Mouse (Mus musculus): ENCODE data around the gene Ublcp1. TPM values are rescaled to one million over a fixed set of nuclear protein-coding genes. Genes with fewer than 3 reads are reported as not detected.
"Not testable (repeated sequence)": the region's sequence is repeated elsewhere in the genome, so short reads cannot be mapped to it uniquely, and the experiment has no call there.

The Ublcp1 gene
- polyA plus RNA-seq, 1 experiment from 2014 or later: 51.1 TPM

- H3K4me1 ChIP-seq (ENCODE audit: control insufficient read depth, insufficient read depth, low read length): peaks cover 7% of the 10 kb centered on the region
- WGBS: 15% methylated on average over 4 of the region's 4 CpGs
These were observed 1.2 kb upstream of the Ublcp1 start for GRCm38 (mm10) chr11:44471337-44471995.

GRCm38 (mm10) chr11:44469646-44470431 is 459 bp downstream of the Ublcp1 start:
- Histone ChIP-seq H3K9me3 (ENCODE audit: control insufficient read depth, low read length) (no peaks in the 10 kb centered on the region), H3K4me1 (ENCODE audit: control insufficient read depth, insufficient read depth, low read length) (peaks cover 7% of the 10 kb centered on the region), H3K27me3 (replicated peaks; ENCODE audit: control insufficient read depth, insufficient read depth, low read length) (no peaks in the 10 kb centered on the region), H3K36me3 (ENCODE audit: control insufficient read depth, insufficient read depth, low read length) (no peaks in the 10 kb centered on the region), H3K9ac (ENCODE audit: low read depth, low read length) (peak overlapping the region; percentile 91), H3K27ac (ENCODE audit: low read length) (peak overlapping the region; percentile 82), H3K4me2 (ENCODE audit: low read depth, low read length) (peak overlapping the region; percentile 86), H3K4me3 (ENCODE audit: low read length) (peak overlapping the region; percentile 96)
- WGBS: under 1% methylated on average over 59 of the region's 59 CpGs
- ATAC-seq: peak; percentile 80

More at GRCm38 (mm10) chr11:44471337-44471995, 1.2 kb upstream of the Ublcp1 start:
- Histone ChIP-seq H3K9me3 (ENCODE audit: control insufficient read depth, low read length) (no peaks in the 10 kb centered on the region), H3K4me3 (ENCODE audit: low read length) (peak overlapping the region; percentile 96), H3K27ac (ENCODE audit: low read length) (peak overlapping the region; percentile 82), H3K36me3 (ENCODE audit: control insufficient read depth, insufficient read depth, low read length) (no peaks in the 10 kb centered on the region), H3K4me2 (ENCODE audit: low read depth, low read length) (peak overlapping the region; percentile 82), H3K27me3 (replicated peaks; ENCODE audit: control insufficient read depth, insufficient read depth, low read length) (no peaks in the 10 kb centered on the region), H3K9ac (ENCODE audit: low read depth, low read length) (peak overlapping the region; percentile 91)
- ATAC-seq: no peak

- H3K4me2 ChIP-seq (ENCODE audit: low read depth, low read length): no peak overlapping the region
- 89% methylated on average over 10 of the region's 10 CpGs for WGBS
- no peak for ATAC-seq
These were observed 1.9 kb downstream of the Ublcp1 start for GRCm38 (mm10) chr11:44468306-44468790.

GRCm38 (mm10) chr11:44466949-44467442 is 3.3 kb downstream of the Ublcp1 start:
- Histone ChIP-seq H3K9ac (ENCODE audit: low read depth, low read length) (no peak overlapping the region), H3K27ac (ENCODE audit: low read length) (no peak overlapping the region), H3K4me3 (ENCODE audit: low read length) (no peak overlapping the region), H3K27me3 (replicated peaks; ENCODE audit: control insufficient read depth, insufficient read depth, low read length) (no peaks in the 10 kb centered on the region), H3K9me3 (ENCODE audit: control insufficient read depth, low read length) (no peaks in the 10 kb centered on the region), H3K4me2 (ENCODE audit: low read depth, low read length) (no peak overlapping the region), H3K4me1 (ENCODE audit: control insufficient read depth, insufficient read depth, low read length) (peaks cover 7% of the 10 kb centered on the region), H3K36me3 (ENCODE audit: control insufficient read depth, insufficient read depth, low read length) (peaks cover 4% of the 10 kb centered on the region; the same call in 1 of the 2 replicates)
- WGBS: 82% methylated on average over 6 of the region's 6 CpGs
- no peak for ATAC-seq

More at GRCm38 (mm10) chr11:44468306-44468790, 1.9 kb downstream of the Ublcp1 start:
- H3K27me3 ChIP-seq (replicated peaks; ENCODE audit: control insufficient read depth, insufficient read depth, low read length): no peaks in the 10 kb centered on the region
- H3K4me3 ChIP-seq (ENCODE audit: low read length): no peak overlapping the region
- no peaks in the 10 kb centered on the region for H3K9me3 ChIP-seq (ENCODE audit: control insufficient read depth, low read length)
- H3K36me3 ChIP-seq (ENCODE audit: control insufficient read depth, insufficient read depth, low read length): peaks cover 4% of the 10 kb centered on the region; the same call in 1 of the 2 replicates
- H3K9ac ChIP-seq (ENCODE audit: low read depth, low read length): no peak overlapping the region
- H3K27ac ChIP-seq (ENCODE audit: low read length): no peak overlapping the region
- peaks cover 7% of the 10 kb centered on the region for H3K4me1 ChIP-seq (ENCODE audit: control insufficient read depth, insufficient read depth, low read length)

GRCm38 (mm10) chr11:44461493-44461892 is 8.8 kb downstream of the Ublcp1 start:
- 76% methylated on average over 6 of the region's 6 CpGs for WGBS
- no peaks in the 10 kb centered on the region for H3K27me3 ChIP-seq (replicated peaks; ENCODE audit: control insufficient read depth, insufficient read depth, low read length)
- H3K4me3 ChIP-seq (ENCODE audit: low read length): no peak overlapping the region
- H3K4me1 ChIP-seq (ENCODE audit: control insufficient read depth, insufficient read depth, low read length): no peaks in the 10 kb centered on the region
- H3K4me2 ChIP-seq (ENCODE audit: low read depth, low read length): no peak overlapping the region
- no peak overlapping the region for H3K27ac ChIP-seq (ENCODE audit: low read length)
- H3K36me3 ChIP-seq (ENCODE audit: control insufficient read depth, insufficient read depth, low read length): peaks cover 6% of the 10 kb centered on the region; the same call in 1 of the 2 replicates
- no peaks in the 10 kb centered on the region for H3K9me3 ChIP-seq (ENCODE audit: control insufficient read depth, low read length)
- no peak overlapping the region for H3K9ac ChIP-seq (ENCODE audit: low read depth, low read length)
- ATAC-seq: no peak

GRCm38 (mm10) chr11:44453423-44453822 is 16.9 kb downstream of the Ublcp1 start:
- no peak overlapping the region for H3K4me2 ChIP-seq (ENCODE audit: low read depth, low read length)
- peak; percentile 80 for ATAC-seq
- 44% methylated on average over 2 of the region's 2 CpGs for WGBS
- no peaks in the 10 kb centered on the region for H3K36me3 ChIP-seq (ENCODE audit: control insufficient read depth, insufficient read depth, low read length)
- H3K27me3 ChIP-seq (replicated peaks; ENCODE audit: control insufficient read depth, insufficient read depth, low read length): no peaks in the 10 kb centered on the region
- no peak overlapping the region for H3K4me3 ChIP-seq (ENCODE audit: low read length)
- no peaks in the 10 kb centered on the region for H3K4me1 ChIP-seq (ENCODE audit: control insufficient read depth, insufficient read depth, low read length)
- no peak overlapping the region for H3K9ac ChIP-seq (ENCODE audit: low read depth, low read length)
- no peak overlapping the region for H3K27ac ChIP-seq (ENCODE audit: low read length)
- H3K9me3 ChIP-seq (ENCODE audit: control insufficient read depth, low read length): no peaks in the 10 kb centered on the region

- H3K4me2 ChIP-seq (ENCODE audit: low read depth, low read length); H3K27me3 ChIP-seq (replicated peaks; ENCODE audit: control insufficient read depth, insufficient read depth, low read length); H3K36me3 ChIP-seq (ENCODE audit: control insufficient read depth, insufficient read depth, low read length); H3K9ac ChIP-seq (ENCODE audit: low read depth, low read length); H3K27ac ChIP-seq (ENCODE audit: low read length); ATAC-seq; H3K4me1 ChIP-seq (ENCODE audit: control insufficient read depth, insufficient read depth, low read length); H3K4me3 ChIP-seq (ENCODE audit: low read length); H3K9me3 ChIP-seq (ENCODE audit: control insufficient read depth, low read length): not testable (repeated sequence)
- WGBS: 88% methylated on average over 5 of the region's 5 CpGs
These were observed 18.3 kb downstream of the Ublcp1 start for GRCm38 (mm10) chr11:44452016-44452415.

GRCm38 (mm10) chr11:44451046-44451445 is 19.3 kb downstream of the Ublcp1 start:
- H3K27ac ChIP-seq (ENCODE audit: low read length): no peak overlapping the region
- H3K9me3 ChIP-seq (ENCODE audit: control insufficient read depth, low read length): no peaks in the 10 kb centered on the region
- no peak overlapping the region for H3K4me2 ChIP-seq (ENCODE audit: low read depth, low read length)
- no peaks in the 10 kb centered on the region for H3K27me3 ChIP-seq (replicated peaks; ENCODE audit: control insufficient read depth, insufficient read depth, low read length)
- no peak for ATAC-seq
- H3K9ac ChIP-seq (ENCODE audit: low read depth, low read length): no peak overlapping the region
- H3K4me3 ChIP-seq (ENCODE audit: low read length): no peak overlapping the region
- H3K36me3 ChIP-seq (ENCODE audit: control insufficient read depth, insufficient read depth, low read length): no peaks in the 10 kb centered on the region
- no peaks in the 10 kb centered on the region for H3K4me1 ChIP-seq (ENCODE audit: control insufficient read depth, insufficient read depth, low read length)

GRCm38 (mm10) chr11:44437786-44438185 is 32.5 kb downstream of the Ublcp1 start:
- no peak for ATAC-seq
- Histone ChIP-seq H3K4me3 (ENCODE audit: low read length) (no peak overlapping the region), H3K36me3 (ENCODE audit: control insufficient read depth, insufficient read depth, low read length) (no peaks in the 10 kb centered on the region), H3K9ac (ENCODE audit: low read depth, low read length) (no peak overlapping the region), H3K4me2 (ENCODE audit: low read depth, low read length) (no peak overlapping the region), H3K4me1 (ENCODE audit: control insufficient read depth, insufficient read depth, low read length) (no peaks in the 10 kb centered on the region), H3K27ac (ENCODE audit: low read length) (no peak overlapping the region), H3K9me3 (ENCODE audit: control insufficient read depth, low read length) (no peaks in the 10 kb centered on the region), H3K27me3 (replicated peaks; ENCODE audit: control insufficient read depth, insufficient read depth, low read length) (no peaks in the 10 kb centered on the region)
- 89% methylated on average over 6 of the region's 6 CpGs for WGBS
